Mouse (Mus musculus): ENCODE results near the gene Gm20715. TPM values are rescaled to one million over a fixed set of nuclear protein-coding genes. Genes with fewer than 3 reads are reported as not detected.
A peak's percentile ranks its signal among the peaks of the same experiment; 100 is the strongest.

Gm20715 gene
- polyA plus RNA-seq, 1 experiment = not detected

DNA sequence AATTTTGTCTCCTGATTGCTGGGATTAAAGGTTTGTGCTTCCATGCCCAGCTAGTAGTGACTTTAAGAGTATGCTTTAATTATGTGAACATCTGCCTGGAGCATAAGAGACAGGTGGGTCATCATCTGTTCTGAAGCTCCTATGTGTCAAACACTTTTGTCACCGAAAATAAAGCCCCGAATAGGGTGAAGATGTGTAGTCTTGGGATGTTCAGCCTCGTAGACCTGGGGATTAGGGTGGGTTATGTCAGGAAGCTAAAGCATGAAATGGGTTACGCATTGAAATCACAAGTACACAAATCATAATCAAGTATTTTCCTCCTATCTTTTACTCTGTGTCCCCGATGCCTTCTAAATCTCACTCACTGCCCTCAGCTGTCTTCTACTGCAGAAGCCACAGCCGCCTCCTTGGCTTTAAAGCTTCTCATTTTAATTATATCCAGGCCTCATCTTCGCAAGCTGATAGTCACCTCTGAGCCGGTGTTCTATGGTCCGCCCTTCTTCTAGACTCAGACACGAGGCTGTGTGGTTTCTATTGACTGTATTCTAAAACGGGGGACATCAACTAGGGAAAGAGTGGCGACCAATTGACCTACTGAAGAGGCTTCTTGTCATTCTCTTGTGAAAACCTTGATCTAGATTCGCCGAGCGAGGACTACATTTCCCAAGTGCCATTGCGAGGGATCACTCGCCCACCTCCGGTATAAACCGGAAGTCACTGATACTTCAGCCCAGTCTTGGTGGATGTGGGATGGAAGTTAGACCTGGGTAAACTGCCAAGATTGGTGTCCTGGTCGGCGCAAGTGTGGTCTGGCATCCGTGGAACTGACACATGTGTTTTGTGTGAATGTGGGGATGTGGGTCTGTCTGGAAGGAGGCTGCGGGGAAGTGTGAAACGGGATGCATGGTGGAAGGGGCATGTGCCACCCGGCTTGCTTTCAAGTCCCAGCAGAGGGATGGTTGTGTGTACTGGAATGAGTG lies 11.8 kb upstream of the Gm20715 start, which contains the start of gene Smim17:
Gene Smim17 (plus strand): TSS at position 720 of the 980 bp plus-strand sequence.
- WGBS = 27% methylated on average over 25 of the region's 25 CpGs

GRCm38 (mm10) chr7:6414626-6415441 lies 4.8 kb downstream of the Gm20715 start:
- H3K27ac ChIP-seq (ENCODE audit: control insufficient read depth, insufficient read depth, low read depth, low read length, poor library complexity) = no peak overlapping the region
- H3K4me1 ChIP-seq (ENCODE audit: control insufficient read depth, insufficient read depth, low read length) = no peaks in the 10 kb centered on the region
- 8% methylated on average over 21 of the region's 22 CpGs for WGBS
- TF ChIP-seq CTCF (IDR thresholded peaks at IDR 0.05; ENCODE audit: control insufficient read depth, insufficient read depth, low read length) = no peak
- no peak for TF ChIP-seq POLR2A (IDR thresholded peaks at IDR 0.05; ENCODE audit: borderline replicate concordance, control insufficient read depth, low read depth, low read length)
- no peak overlapping the region for H3K4me3 ChIP-seq (replicated peaks; ENCODE audit: control insufficient read depth, low read depth, low read length)

More for the DNA sequence above, 11.8 kb upstream of the Gm20715 start, which contains the start of gene Smim17:
- TF ChIP-seq POLR2A (IDR thresholded peaks at IDR 0.05; ENCODE audit: borderline replicate concordance, control insufficient read depth, low read depth, low read length) = no peak
- no peak for TF ChIP-seq CTCF (IDR thresholded peaks at IDR 0.05; ENCODE audit: control insufficient read depth, insufficient read depth, low read length)
- peak within 1 kb of the TSS; percentile 87 for H3K4me3 ChIP-seq (replicated peaks; ENCODE audit: control insufficient read depth, low read depth, low read length)
- H3K4me1 ChIP-seq (ENCODE audit: control insufficient read depth, insufficient read depth, low read length) = no peaks in the 10 kb centered on the region; the same call in 1 of the 2 replicates
- no peak within 1 kb of the TSS for H3K27ac ChIP-seq (ENCODE audit: control insufficient read depth, insufficient read depth, low read depth, low read length, poor library complexity)

GRCm38 (mm10) chr7:6415442-6415787 lies 5.3 kb downstream of the Gm20715 start:
- H3K27ac ChIP-seq (ENCODE audit: control insufficient read depth, insufficient read depth, low read depth, low read length, poor library complexity) = no peak overlapping the region
- WGBS = 19% methylated on average over 8 of the region's 8 CpGs
- no peaks in the 10 kb centered on the region for H3K4me1 ChIP-seq (ENCODE audit: control insufficient read depth, insufficient read depth, low read length)
- TF ChIP-seq CTCF (IDR thresholded peaks at IDR 0.05; ENCODE audit: control insufficient read depth, insufficient read depth, low read length) (no peak), POLR2A (IDR thresholded peaks at IDR 0.05; ENCODE audit: borderline replicate concordance, control insufficient read depth, low read depth, low read length) (no peak)
- H3K4me3 ChIP-seq (replicated peaks; ENCODE audit: control insufficient read depth, low read depth, low read length) = no peak overlapping the region

DNA sequence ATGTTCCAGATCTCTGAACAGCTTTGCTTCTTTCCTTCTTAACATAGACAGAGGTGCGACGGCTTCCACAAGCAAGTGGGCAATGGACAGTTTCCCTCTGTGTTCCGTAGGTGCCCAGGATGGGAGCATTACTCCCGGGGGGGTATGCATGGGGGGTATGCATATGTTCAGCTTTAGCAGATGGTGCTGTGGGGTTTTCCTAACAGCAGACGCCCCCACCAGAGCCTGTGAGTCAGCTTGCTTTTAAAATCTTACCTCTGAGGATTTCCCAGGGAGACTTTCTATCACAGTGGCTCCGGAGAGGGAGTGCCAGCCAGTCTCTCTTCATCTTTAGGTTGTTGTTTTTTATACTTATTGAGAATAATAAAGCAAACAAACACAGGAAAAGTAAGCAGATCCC lies 9.8 kb downstream of the Gm20715 start:
- H3K27ac ChIP-seq (ENCODE audit: control insufficient read depth, insufficient read depth, low read depth, low read length, poor library complexity) = no peak overlapping the region
- no peaks in the 10 kb centered on the region for H3K4me1 ChIP-seq (ENCODE audit: control insufficient read depth, insufficient read depth, low read length)
- 75% methylated on average over 6 of the region's 6 CpGs for WGBS
- no peak for TF ChIP-seq POLR2A (IDR thresholded peaks at IDR 0.05; ENCODE audit: borderline replicate concordance, control insufficient read depth, low read depth, low read length)
- no peak for TF ChIP-seq CTCF (IDR thresholded peaks at IDR 0.05; ENCODE audit: control insufficient read depth, insufficient read depth, low read length)
- H3K4me3 ChIP-seq (replicated peaks; ENCODE audit: control insufficient read depth, low read depth, low read length) = no peak overlapping the region

- TF ChIP-seq POLR2A (IDR thresholded peaks at IDR 0.05; ENCODE audit: borderline replicate concordance, control insufficient read depth, low read depth, low read length) (no peak), CTCF (IDR thresholded peaks at IDR 0.05; ENCODE audit: control insufficient read depth, insufficient read depth, low read length) (0 out of 2 replicates have a peak, but pooled peaks have one; percentile 15)
- no peaks in the 10 kb centered on the region for H3K4me1 ChIP-seq (ENCODE audit: control insufficient read depth, insufficient read depth, low read length)
- no peak overlapping the region for H3K27ac ChIP-seq (ENCODE audit: control insufficient read depth, insufficient read depth, low read depth, low read length, poor library complexity)
- 85% methylated on average over 3 of the region's 3 CpGs for WGBS
- H3K4me3 ChIP-seq (replicated peaks; ENCODE audit: control insufficient read depth, low read depth, low read length) = no peak overlapping the region
Measured at GRCm38 (mm10) chr7:6429381-6429780, 19.3 kb downstream of the Gm20715 start.

DNA sequence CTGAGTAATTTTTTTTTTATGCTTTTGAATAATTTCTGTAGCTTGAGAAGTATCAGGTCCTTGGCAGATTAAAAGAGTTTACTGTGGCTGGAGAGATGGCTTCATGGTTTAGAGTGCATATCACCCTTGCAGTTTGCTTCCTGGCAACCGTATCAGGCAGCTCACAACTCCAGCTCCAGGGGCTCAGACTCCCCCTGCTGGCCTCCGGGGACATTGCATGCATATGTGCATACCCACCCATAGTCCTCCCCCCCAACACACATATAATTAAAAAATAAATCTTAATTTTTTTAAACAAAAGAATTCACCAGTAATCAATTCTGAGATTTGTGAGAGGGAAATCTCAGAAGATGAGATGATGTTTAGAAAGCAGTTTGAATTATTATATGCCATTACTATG lies 20.3 kb downstream of the Gm20715 start:
- WGBS = 23% methylated on average over 2 of the region's 2 CpGs
- H3K4me3 ChIP-seq (replicated peaks; ENCODE audit: control insufficient read depth, low read depth, low read length) = no peak overlapping the region
- TF ChIP-seq CTCF (IDR thresholded peaks at IDR 0.05; ENCODE audit: control insufficient read depth, insufficient read depth, low read length) (peak; percentile 70), POLR2A (IDR thresholded peaks at IDR 0.05; ENCODE audit: borderline replicate concordance, control insufficient read depth, low read depth, low read length) (no peak)
- no peaks in the 10 kb centered on the region for H3K4me1 ChIP-seq (ENCODE audit: control insufficient read depth, insufficient read depth, low read length)
- H3K27ac ChIP-seq (ENCODE audit: control insufficient read depth, insufficient read depth, low read depth, low read length, poor library complexity) = no peak overlapping the region

- Histone ChIP-seq H3K4me1 (ENCODE audit: control insufficient read depth, insufficient read depth, low read length) (no peaks in the 10 kb centered on the region), H3K27ac (ENCODE audit: control insufficient read depth, insufficient read depth, low read depth, low read length, poor library complexity) (no peak within 1 kb of the TSS), H3K4me3 (replicated peaks; ENCODE audit: control insufficient read depth, low read depth, low read length) (no peak within 1 kb of the TSS)
- no peak for TF ChIP-seq POLR2A (IDR thresholded peaks at IDR 0.05; ENCODE audit: borderline replicate concordance, control insufficient read depth, low read depth, low read length)
- WGBS = 49% methylated on average over 3 of the region's 3 CpGs
Measured at GRCm38 (mm10) chr7:6438388-6438787, 28.3 kb downstream of the Gm20715 start, which contains the start of gene Olfr1344. Olfr1344 (plus strand) TSS chr7:6438688.

DNA sequence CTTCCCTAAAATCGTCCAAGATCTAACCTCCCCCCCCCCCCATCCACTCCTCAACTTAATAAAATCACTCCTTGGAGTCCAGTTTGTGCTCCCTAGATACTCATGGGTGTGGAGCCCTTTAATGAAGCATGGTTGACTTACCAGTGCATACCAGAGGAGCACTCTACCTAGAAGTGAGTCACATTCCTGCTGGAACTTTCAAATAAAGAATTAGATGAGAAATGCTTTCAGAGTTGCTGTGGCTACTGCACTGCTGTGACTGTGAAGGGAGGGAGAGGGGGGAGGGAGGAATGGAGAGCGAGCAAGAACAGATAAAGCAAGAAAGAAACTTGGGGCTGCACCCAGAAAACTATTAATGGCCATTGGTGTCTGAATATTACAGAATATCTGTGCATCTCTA lies 31.1 kb downstream of the Gm20715 start:
- Histone ChIP-seq H3K27ac (ENCODE audit: control insufficient read depth, insufficient read depth, low read depth, low read length, poor library complexity) (no peak overlapping the region), H3K4me3 (replicated peaks; ENCODE audit: control insufficient read depth, low read depth, low read length) (no peak overlapping the region), H3K4me1 (ENCODE audit: control insufficient read depth, insufficient read depth, low read length) (no peaks in the 10 kb centered on the region)
- no peak for TF ChIP-seq CTCF (IDR thresholded peaks at IDR 0.05; ENCODE audit: control insufficient read depth, insufficient read depth, low read length)
- no peak for TF ChIP-seq POLR2A (IDR thresholded peaks at IDR 0.05; ENCODE audit: borderline replicate concordance, control insufficient read depth, low read depth, low read length)
- WGBS = 64% methylated on average over 2 of the region's 2 CpGs
